Mouse (Mus musculus) frontal cortex, adult (tissue): ENCODE results near the gene Ano4.

Source experiments
- ATAC-seq: cut with Nextera tagmentation; 2 replicates; pipeline ENCODE4 v1.9.2; 2017; ENCODE audit warnings: mild to moderate bottlenecking, moderate library complexity, mixed read lengths; ENCODE audit not compliant: low TSS enrichment

Ano4 gene

GRCm38 (mm10) chr10:89280402-89280801 lies 64.2 kb downstream of the Ano4 start:
- no peak for ATAC-seq

GRCm38 (mm10) chr10:89273001-89273680 lies 71.4 kb downstream of the Ano4 start:
- ATAC-seq: no peak

- no peak for ATAC-seq
Observed at GRCm38 (mm10) chr10:89267312-89267711, 77.2 kb downstream of the Ano4 start.

GRCm38 (mm10) chr10:89263396-89263795 lies 81.2 kb downstream of the Ano4 start:
- ATAC-seq: peak; percentile 94

GRCm38 (mm10) chr10:89257457-89258381 lies 86.8 kb downstream of the Ano4 start:
- ATAC-seq: peak; percentile 64

GRCm38 (mm10) chr10:89256762-89257456 lies 87.7 kb downstream of the Ano4 start:
- peak; percentile 64 for ATAC-seq

- ATAC-seq: no peak
Observed at GRCm38 (mm10) chr10:89254765-89255164, 89.8 kb downstream of the Ano4 start.

GRCm38 (mm10) chr10:89253799-89254198 lies 90.8 kb downstream of the Ano4 start:
- peak; percentile 67 for ATAC-seq

GRCm38 (mm10) chr10:89252636-89253035 lies 91.9 kb downstream of the Ano4 start:
- ATAC-seq: no peak

- ATAC-seq: peak; percentile 97
Observed at GRCm38 (mm10) chr10:89243808-89244207, 100.8 kb downstream of the Ano4 start.

- no peak for ATAC-seq
Observed at GRCm38 (mm10) chr10:89224524-89224923, 120.0 kb downstream of the Ano4 start.

- peak; percentile 69; the same call in 1 of the 2 replicates for ATAC-seq
Observed at GRCm38 (mm10) chr10:89222284-89222989, 122.1 kb downstream of the Ano4 start.

- no peak for ATAC-seq
Observed at GRCm38 (mm10) chr10:89216078-89216477, 128.5 kb downstream of the Ano4 start.

GRCm38 (mm10) chr10:89205858-89206257 lies 138.7 kb downstream of the Ano4 start:
- peak; percentile 55; the same call in 1 of the 2 replicates for ATAC-seq

GRCm38 (mm10) chr10:89196444-89196843 lies 148.1 kb downstream of the Ano4 start:
- peak; percentile 76 for ATAC-seq

- ATAC-seq: no peak
Observed at GRCm38 (mm10) chr10:89195068-89195467, 149.5 kb downstream of the Ano4 start.

- peak; percentile 87 for ATAC-seq
Observed at GRCm38 (mm10) chr10:89194440-89194839, 150.1 kb downstream of the Ano4 start.

- peak; percentile 92 for ATAC-seq
Observed at GRCm38 (mm10) chr10:89177921-89178320, 166.6 kb downstream of the Ano4 start.

GRCm38 (mm10) chr10:89164533-89164932 lies 180.0 kb downstream of the Ano4 start:
- ATAC-seq: no peak

- no peak for ATAC-seq
Observed at GRCm38 (mm10) chr10:89155502-89155901, 189.1 kb downstream of the Ano4 start.

- ATAC-seq: no peak
Observed at GRCm38 (mm10) chr10:89154797-89155465, 189.6 kb downstream of the Ano4 start.
